Mouse (Mus musculus): ENCODE data around the gene Wfs1. TPM values are rescaled to one million over a fixed set of nuclear protein-coding genes. Genes with fewer than 3 reads are reported as not detected.

The Wfs1 gene
- total and polyA plus RNA-seq, 3 experiments = 72.3 to 99.7 (median 82.3) TPM

GRCm38 (mm10) chr5:36923826-36924700 is 64.9 kb downstream of the Wfs1 start:
- Histone ChIP-seq H3K79me2 (replicated peaks; ENCODE audit: control insufficient read depth, insufficient read depth, low read length) (no peaks in the 10 kb centered on the region), H3K27me3 (ENCODE audit: control insufficient read depth, insufficient read depth, low read length) (no peaks in the 10 kb centered on the region), H3K36me3 (ENCODE audit: control insufficient read depth, insufficient read depth, low read length) (no peaks in the 10 kb centered on the region), H3K27ac (peak overlapping the region; percentile 84), H3K4me1 (ENCODE audit: control insufficient read depth, insufficient read depth, low read length) (peaks cover 2% of the 10 kb centered on the region; the same call in 1 of the 2 replicates), H3K9ac (ENCODE audit: low read depth, low read length) (0 out of 2 replicates have a peak overlapping the region, but pooled peaks have one; percentile 34), H3K4me3 (no peak overlapping the region)
- WGBS = 16% methylated on average over 11 of the region's 11 CpGs
- TF ChIP-seq EP300 (IDR thresholded peaks at IDR 0.05; ENCODE audit: insufficient read depth, low read depth, low read length) (no peak), POLR2A (IDR thresholded peaks at IDR 0.05; ENCODE audit: insufficient read depth, low read depth, low read length) (no peak), CTCF (IDR thresholded peaks at IDR 0.05) (no peak)
- DNase-seq = peak; percentile 50 to 60
- intact Hi-C loops (cut with DNase I) = no loop called here

DNA sequence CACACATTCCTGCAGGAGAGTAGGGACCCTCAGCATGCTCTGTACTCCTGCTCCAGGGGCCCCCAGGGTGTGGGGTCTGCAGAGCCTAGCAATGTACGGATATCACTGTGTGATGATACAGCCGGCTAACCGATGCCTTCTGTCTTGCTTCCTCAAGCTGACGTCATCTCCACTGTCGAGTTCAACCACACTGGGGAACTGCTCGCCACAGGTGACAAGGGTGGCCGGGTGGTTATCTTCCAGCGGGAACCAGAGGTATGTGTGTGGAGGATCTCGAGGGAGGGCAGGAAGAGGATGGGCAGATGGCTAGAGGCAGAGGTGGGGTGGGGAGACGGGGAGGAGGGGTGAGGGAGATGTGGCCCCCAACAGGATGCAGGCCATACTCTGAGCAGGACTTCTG is 66.2 kb downstream of the Wfs1 start:
- intact Hi-C loops (cut with DNase I) = no loop called here

DNA sequence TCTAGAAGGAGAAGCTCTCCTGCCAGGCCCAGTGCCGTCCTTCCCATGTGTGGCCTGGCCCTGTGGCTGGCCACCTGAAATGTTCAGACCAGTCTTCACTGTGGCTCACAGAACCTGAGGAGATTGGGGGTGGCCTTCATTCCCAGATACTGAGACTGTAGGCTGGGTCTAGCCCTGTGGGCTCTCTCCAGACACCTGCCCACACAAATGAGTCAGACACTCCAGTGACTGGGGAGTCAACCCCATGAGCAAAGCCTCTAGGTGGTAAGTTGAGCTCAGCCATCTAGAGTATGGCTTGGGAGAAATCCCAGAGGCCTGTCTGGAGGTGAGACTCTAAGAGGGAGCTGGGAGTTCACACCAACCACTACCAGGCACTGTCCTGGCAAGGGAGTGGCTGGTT is 67.1 kb downstream of the Wfs1 start:
- Histone ChIP-seq H3K4me3 (no peak overlapping the region), H3K9ac (ENCODE audit: low read depth, low read length) (no peak overlapping the region), H3K79me2 (replicated peaks; ENCODE audit: control insufficient read depth, insufficient read depth, low read length) (no peaks in the 10 kb centered on the region), H3K36me3 (ENCODE audit: control insufficient read depth, insufficient read depth, low read length) (no peaks in the 10 kb centered on the region), H3K27ac (no peak overlapping the region), H3K27me3 (ENCODE audit: control insufficient read depth, insufficient read depth, low read length) (no peaks in the 10 kb centered on the region), H3K4me1 (ENCODE audit: control insufficient read depth, insufficient read depth, low read length) (peaks cover 2% of the 10 kb centered on the region; the same call in 1 of the 2 replicates)
- intact Hi-C loops (cut with DNase I) = no loop called here
- TF ChIP-seq EP300 (IDR thresholded peaks at IDR 0.05; ENCODE audit: insufficient read depth, low read depth, low read length) (no peak), CTCF (IDR thresholded peaks at IDR 0.05) (no peak), POLR2A (IDR thresholded peaks at IDR 0.05; ENCODE audit: insufficient read depth, low read depth, low read length) (no peak)
- 83% methylated on average over 1 of the region's 1 CpGs for WGBS
- no peak for DNase-seq

More for the DNA sequence above, 66.2 kb downstream of the Wfs1 start:
- Histone ChIP-seq H3K4me1 (ENCODE audit: control insufficient read depth, insufficient read depth, low read length) (peaks cover 2% of the 10 kb centered on the region; the same call in 1 of the 2 replicates), H3K36me3 (ENCODE audit: control insufficient read depth, insufficient read depth, low read length) (no peaks in the 10 kb centered on the region), H3K27me3 (ENCODE audit: control insufficient read depth, insufficient read depth, low read length) (no peaks in the 10 kb centered on the region), H3K27ac (no peak overlapping the region), H3K9ac (ENCODE audit: low read depth, low read length) (no peak overlapping the region), H3K4me3 (no peak overlapping the region), H3K79me2 (replicated peaks; ENCODE audit: control insufficient read depth, insufficient read depth, low read length) (no peaks in the 10 kb centered on the region)
- TF ChIP-seq EP300 (IDR thresholded peaks at IDR 0.05; ENCODE audit: insufficient read depth, low read depth, low read length) (no peak), POLR2A (IDR thresholded peaks at IDR 0.05; ENCODE audit: insufficient read depth, low read depth, low read length) (no peak), CTCF (IDR thresholded peaks at IDR 0.05) (no peak)
- DNase-seq = no peak
- 64% methylated on average over 10 of the region's 10 CpGs for WGBS

DNA sequence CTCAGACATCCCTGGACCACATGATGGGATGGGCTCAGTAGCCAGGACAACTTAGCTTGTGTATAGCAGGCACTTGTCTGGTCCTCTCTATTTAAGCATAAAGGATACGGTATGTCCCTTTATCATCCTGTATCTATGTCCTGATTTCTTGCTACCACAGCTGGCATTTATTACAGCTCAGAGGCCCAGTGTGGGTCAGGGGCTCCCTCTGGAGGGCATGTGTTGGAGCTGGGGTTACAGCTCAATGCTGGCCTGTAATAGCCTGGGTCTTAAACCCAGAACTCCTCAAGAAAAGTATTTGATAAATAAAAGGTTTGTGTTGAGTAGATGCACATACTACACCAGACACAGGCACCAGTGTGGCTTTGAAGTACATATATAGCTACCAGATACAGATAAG is 68.9 kb downstream of the Wfs1 start:
- Histone ChIP-seq H3K4me3 (no peak overlapping the region), H3K9ac (ENCODE audit: low read depth, low read length) (no peak overlapping the region), H3K4me1 (ENCODE audit: control insufficient read depth, insufficient read depth, low read length) (peaks cover 2% of the 10 kb centered on the region; the same call in 1 of the 2 replicates), H3K79me2 (replicated peaks; ENCODE audit: control insufficient read depth, insufficient read depth, low read length) (no peaks in the 10 kb centered on the region), H3K36me3 (ENCODE audit: control insufficient read depth, insufficient read depth, low read length) (no peaks in the 10 kb centered on the region), H3K27me3 (ENCODE audit: control insufficient read depth, insufficient read depth, low read length) (no peaks in the 10 kb centered on the region), H3K27ac (no peak overlapping the region)
- 24% methylated on average over 1 of the region's 1 CpGs for WGBS
- no peak for DNase-seq
- TF ChIP-seq CTCF (IDR thresholded peaks at IDR 0.05) (peak; percentile 70), EP300 (IDR thresholded peaks at IDR 0.05; ENCODE audit: insufficient read depth, low read depth, low read length) (no peak), POLR2A (IDR thresholded peaks at IDR 0.05; ENCODE audit: insufficient read depth, low read depth, low read length) (no peak)
- intact Hi-C loops (cut with DNase I) = loop anchor here (1.0 kb wide), 1 partner anchor 85 kb away; no protein-coding TSS in a partner anchor

DNA sequence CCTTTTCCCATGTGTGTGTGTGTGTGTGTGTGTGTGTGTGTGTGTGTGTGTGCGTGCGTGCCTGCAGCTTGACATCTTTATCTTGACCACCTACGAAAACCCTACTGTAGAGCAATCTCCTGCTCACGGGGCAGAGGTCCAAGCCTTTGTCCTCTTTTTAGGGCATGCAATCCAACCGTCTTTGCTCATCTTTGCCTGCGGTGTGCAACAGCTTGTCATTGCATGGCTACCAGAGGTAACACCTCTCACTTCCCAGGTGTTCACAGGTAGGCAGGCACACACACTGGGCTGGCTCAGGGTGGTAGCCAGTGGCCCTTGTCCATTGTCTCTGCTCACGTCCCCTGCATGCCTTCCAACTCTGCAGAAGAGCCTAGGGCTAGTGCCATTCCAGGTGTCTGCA is 71.0 kb downstream of the Wfs1 start:
- no peaks in the 10 kb centered on the region; the same call in 1 of the 2 replicates for H3K27me3 ChIP-seq (ENCODE audit: control insufficient read depth, insufficient read depth, low read length)
- H3K36me3 ChIP-seq (ENCODE audit: control insufficient read depth, insufficient read depth, low read length) = no peaks in the 10 kb centered on the region
- no peaks in the 10 kb centered on the region for H3K4me1 ChIP-seq (ENCODE audit: control insufficient read depth, insufficient read depth, low read length)
- WGBS = 80% methylated on average over 7 of the region's 7 CpGs
- H3K9ac ChIP-seq (ENCODE audit: low read depth, low read length) = no peak overlapping the region
- TF ChIP-seq CTCF (IDR thresholded peaks at IDR 0.05) = no peak
- TF ChIP-seq POLR2A (IDR thresholded peaks at IDR 0.05; ENCODE audit: insufficient read depth, low read depth, low read length) = no peak
- no peak for TF ChIP-seq EP300 (IDR thresholded peaks at IDR 0.05; ENCODE audit: insufficient read depth, low read depth, low read length)
- DNase-seq = no peak
- H3K27ac ChIP-seq = no peak overlapping the region
- intact Hi-C loops (cut with DNase I) = no loop called here
- H3K79me2 ChIP-seq (replicated peaks; ENCODE audit: control insufficient read depth, insufficient read depth, low read length) = no peaks in the 10 kb centered on the region
- no peak overlapping the region for H3K4me3 ChIP-seq

DNA sequence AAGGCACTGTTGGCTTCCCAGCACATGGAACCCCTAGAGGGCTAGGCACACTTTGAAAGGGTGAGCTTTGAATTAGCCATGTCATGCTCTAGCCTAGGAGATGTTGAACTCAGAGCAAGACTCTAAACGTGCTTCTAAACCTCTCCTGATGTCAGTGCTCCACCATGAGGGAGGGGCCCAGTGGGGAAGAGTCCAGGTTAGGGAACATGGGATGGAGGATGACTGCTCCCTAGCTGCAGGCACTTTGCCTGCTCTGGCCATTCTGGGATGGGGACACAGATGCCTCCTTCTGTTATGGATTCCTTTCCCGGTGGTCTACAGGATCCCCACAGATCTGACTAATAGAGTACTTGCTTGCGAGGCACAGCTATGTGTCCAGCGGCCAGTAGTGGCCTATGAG is 71.8 kb downstream of the Wfs1 start:
- Histone ChIP-seq H3K9ac (ENCODE audit: low read depth, low read length) (no peak overlapping the region), H3K27me3 (ENCODE audit: control insufficient read depth, insufficient read depth, low read length) (no peaks in the 10 kb centered on the region; the same call in 1 of the 2 replicates), H3K27ac (no peak overlapping the region), H3K4me3 (no peak overlapping the region), H3K79me2 (replicated peaks; ENCODE audit: control insufficient read depth, insufficient read depth, low read length) (no peaks in the 10 kb centered on the region), H3K4me1 (ENCODE audit: control insufficient read depth, insufficient read depth, low read length) (no peaks in the 10 kb centered on the region), H3K36me3 (ENCODE audit: control insufficient read depth, insufficient read depth, low read length) (no peaks in the 10 kb centered on the region)
- WGBS = 81% methylated on average over 4 of the region's 4 CpGs
- intact Hi-C loops (cut with DNase I) = no loop called here
- TF ChIP-seq EP300 (IDR thresholded peaks at IDR 0.05; ENCODE audit: insufficient read depth, low read depth, low read length) (no peak), CTCF (IDR thresholded peaks at IDR 0.05) (no peak), POLR2A (IDR thresholded peaks at IDR 0.05; ENCODE audit: insufficient read depth, low read depth, low read length) (no peak)
- DNase-seq = no peak
